Mouse (Mus musculus): ENCODE data around the gene Zfp82.
"Not testable (repeated sequence)": the region's sequence is repeated elsewhere in the genome, so short reads cannot be mapped to it uniquely, and the experiment has no call there.

Zfp82 gene

DNA sequence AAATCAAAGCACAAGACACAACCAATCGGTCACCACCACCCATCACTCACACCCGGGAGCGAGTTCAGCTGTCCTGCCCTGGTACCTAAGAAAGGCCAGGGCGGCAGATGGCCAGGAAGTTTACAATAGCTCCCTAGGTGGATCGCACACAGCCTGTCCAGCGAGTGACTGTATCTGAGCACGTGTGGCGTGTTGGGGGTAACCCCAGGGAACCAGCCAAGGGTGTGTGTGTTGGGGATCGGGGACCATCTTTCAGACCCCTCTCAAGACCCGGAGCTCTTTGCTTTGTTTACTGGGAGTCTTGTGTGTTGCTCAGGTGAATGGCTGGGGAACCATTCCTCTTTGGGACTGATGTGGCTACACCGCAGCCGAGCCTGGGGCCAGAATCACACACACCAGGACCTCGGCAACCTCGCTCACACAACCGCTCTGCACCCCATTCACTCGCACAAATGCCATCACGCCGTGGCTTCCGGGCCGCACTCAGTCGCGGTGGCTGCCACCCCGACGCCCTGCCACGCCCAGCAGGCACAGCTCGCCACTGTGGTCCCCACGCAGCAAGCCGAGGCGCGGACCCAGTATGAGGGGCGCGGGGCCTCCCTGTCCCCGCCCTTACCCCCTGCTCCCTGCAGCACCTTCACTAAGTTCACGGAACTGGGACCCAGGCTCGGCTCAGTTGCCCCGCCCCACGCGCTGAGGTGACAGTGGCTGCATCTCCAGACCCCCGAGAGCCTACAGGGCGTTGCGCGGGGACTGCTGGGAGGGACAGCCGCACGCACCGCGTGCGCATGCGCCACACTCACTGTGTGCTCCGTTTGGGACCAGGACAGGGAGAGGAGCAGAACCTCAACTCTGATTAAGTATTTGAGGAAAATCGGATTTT, at the start of gene Zfp82:
Zfp82 (minus strand) TSS at position 755 of the 883 bp plus-strand sequence.
- in situ Hi-C loops (cut with MboI, MseI), result no loop called here

DNA sequence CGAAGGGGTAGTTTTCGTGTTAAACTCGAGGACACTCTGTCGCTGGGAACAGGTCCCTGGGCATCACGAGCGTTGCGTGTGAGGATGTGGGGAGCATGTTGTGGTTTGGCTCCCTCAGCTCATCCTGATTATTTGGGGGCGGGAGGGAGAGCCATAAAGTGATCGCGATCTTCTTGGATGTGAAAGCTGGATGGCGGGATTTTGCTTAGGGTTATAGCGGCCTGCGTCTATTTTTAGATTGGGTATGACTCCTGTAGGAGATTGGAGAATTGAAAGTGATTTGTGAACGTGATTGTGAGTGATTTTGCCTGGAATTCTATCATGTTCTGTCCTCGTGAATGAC, 49.5 kb upstream of the Zfp82 start:
- in situ Hi-C loops (cut with MboI, MseI), result no loop called here

DNA sequence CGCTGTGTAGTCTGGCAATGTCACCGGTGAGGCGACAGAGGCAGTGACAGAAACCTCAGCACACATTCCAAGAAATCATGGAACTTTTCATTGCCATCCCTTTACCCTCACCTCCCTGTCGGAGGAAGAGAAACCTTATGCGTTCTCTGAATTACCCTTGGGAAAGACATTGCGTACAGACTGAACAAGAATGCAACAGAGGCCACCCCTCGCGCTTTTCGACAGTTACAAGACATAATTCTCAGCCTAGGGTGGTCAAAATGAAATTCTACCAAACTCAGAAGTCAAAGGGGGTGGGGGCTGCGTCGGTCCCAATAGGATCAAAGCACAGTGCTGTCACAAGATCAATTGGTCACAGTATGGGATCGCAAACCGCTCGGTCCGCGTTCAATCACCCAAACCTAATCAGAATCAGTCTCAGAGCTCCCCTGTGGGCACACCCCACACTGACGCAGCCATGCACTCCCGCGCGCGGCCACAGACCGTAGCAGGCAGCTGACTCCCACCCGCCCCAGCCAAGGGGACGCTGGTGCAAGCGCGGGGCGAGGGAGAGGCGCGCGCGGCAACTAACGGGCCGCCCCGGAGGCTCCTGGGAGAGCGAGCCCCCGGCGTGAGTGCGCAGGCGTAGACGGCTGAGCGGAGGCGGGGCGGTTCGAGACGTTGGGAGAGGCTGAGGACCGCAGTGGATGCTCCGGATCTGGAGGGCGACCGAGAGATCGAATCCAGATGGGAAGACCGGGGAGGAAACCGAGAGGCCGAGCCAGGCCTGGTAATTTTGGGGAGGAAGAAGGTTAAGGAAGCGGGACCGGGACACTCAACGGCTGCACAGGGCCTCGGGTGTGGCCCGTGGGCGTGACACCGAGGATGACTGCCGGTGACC, 48.8 kb upstream of the Zfp82 start, which contains the start of gene Zfp382:
Zfp382 (plus strand) TSS at position 635 of the 880 bp plus-strand sequence.
- in situ Hi-C loops (cut with MboI, MseI), result no loop called here

DNA sequence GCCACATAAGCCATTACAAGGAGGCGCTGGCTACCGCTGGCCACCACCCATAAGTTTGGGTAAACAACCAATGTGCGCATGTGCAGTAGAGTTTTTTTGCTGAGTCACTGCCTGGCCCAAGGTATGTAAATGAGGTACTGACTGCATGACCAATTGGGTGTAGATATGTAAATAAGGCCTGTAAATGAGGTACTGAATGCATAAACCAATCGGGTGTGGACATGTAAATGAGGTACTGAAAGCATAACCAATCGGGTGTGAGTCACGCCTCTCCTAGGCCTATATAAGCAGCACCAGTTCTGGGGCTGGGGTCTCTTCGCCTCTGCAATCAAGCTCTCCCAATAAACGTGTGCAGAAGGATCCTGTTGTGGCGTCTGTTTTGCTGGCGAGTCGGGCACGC, 45.2 kb upstream of the Zfp82 start:
- in situ Hi-C loops (cut with MboI, MseI), result not testable (repeated sequence)

DNA sequence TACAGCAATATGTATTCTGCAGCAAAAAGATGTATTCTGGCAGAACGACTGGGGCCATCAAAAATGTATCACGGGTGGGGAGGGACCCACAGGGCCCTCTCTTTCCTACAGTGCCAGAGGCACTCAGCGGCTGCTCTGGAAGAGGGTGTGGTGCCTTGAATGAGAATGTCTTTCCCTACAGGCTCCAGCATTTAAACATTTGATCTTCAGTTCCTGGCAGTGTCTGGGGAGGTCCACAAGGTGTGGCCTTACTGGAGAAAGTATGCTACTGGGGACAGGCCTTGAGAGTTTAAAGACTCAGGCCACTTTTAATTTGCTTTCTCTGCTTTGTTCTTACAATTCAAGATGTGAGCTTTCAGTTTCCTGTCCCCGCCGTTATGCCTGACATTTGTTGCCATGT, 43.4 kb upstream of the Zfp82 start:
- in situ Hi-C loops (cut with MboI, MseI), result no loop called here

DNA sequence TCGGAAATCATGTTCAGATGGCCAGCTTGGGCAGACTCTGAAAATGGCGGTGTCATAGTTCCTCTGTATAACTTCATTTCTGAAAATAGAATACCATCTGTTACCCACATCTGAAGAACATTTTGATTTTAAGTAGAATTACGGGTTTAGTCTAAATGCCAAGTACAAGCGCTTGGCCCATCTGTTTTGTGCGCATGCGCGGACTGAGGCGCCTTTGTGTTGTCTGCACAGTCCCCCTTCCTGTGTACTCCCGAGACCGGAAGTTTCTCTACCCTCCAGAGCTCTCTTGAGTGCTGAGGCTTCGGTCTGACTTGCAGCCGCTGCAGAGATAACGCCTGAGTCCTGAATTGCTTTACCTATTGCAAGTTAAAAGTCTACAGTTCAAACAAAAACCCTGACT, 26.6 kb upstream of the Zfp82 start:
- in situ Hi-C loops (cut with MboI, MseI), result loop anchor here (10.0 kb wide), 1 partner anchor 856 kb away; the partner anchor contains the start of gene Usf2

DNA sequence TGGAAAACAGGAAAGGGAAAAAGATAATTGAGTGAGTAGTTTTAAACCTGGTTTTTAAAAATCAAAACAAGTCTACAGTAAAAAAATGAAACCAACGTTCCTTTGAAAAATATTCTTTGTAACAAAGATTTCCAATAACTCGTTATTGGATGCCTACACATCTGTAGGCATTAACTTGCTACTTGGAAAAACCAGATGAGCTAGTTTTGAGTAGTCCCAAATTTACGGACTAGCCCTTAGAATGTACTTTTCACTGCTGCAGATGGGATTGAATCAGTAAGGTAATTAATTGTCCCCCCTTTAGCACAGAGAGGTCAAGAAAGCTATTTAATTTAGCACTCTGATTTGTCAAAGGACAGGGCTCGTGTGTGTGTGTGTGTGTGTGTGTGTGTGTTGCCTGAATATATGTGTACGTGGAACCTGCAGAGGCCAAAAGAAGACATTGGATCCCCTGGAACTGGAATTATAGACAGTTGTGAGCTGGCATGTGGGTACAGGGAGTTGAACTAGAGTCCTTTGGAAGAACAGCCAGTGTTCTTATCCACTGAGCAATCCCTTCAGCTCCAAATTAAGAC, 22.9 kb upstream of the Zfp82 start:
- in situ Hi-C loops (cut with MboI, MseI), result loop anchor here (10.0 kb wide), 1 partner anchor 859 kb away; the partner anchor contains the start of gene Usf2

DNA sequence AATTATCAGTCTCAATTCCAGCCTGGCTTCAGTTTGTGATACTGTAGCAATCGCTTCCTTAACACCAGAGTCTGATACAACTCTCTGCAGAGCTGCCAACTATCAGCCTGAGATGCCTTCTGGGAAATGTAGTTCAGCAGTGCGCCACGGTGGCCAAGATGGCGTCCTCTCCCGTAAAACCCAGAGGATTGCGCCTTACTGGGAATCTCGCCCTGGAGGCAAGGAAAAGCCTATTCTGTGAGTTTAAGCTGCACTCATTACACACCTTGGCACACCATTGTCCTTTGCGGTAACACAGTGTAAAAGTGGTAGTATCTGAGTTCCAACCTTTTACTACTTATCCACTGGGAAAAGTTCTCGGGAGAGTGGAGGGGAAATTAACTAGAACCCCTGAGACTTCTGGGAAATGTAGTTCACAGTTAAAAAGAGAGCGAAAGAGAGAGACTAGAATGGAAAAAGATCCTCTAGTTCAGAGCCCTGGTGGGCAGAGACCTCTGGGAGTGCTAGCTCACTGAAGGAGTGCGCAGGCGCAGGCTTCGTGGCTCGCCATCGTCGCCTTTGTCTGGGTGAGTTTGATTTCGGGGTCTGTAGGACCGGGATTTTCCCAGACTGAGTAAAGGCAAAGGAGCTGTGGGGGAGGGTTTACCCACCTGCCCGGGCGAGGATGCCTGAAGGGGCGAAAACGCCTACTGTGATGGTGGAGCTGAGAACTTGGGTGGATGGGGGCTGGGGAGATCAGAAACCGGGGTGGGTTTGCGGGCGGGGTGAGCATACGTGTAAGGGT, 22.1 kb upstream of the Zfp82 start, which contains the start of gene Zfp260:
Zfp260 (plus strand) TSS at position 132 of the 784 bp plus-strand sequence.
- in situ Hi-C loops (cut with MboI, MseI), result loop anchor here (10.0 kb wide), 1 partner anchor 860 kb away; the partner anchor contains the start of gene Usf2

DNA sequence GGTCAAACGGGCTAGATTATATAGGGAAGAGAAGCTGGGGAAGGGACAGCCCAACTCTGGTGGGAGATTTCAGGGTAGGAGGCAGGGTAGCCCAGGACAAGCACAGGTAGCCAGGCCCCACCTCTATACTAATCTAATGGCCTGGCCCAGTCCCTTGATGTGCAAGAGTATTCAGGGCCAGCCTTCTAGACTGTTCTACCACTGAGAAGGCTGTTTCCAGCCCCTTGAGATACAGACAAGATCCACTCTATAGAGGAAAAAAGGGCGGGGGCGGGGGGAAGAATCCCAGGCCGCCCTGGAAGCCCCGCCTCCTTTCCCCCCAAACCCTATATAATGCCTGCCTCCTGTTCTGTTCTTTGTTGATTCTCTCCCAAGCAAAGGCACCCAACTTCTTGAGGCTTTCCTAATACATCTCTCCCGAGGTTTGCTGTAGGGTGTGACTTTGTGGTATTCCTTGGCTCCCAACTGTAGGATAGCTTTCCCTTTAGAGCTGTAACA, 21.3 kb upstream of the Zfp82 start:
- in situ Hi-C loops (cut with MboI, MseI), result loop anchor here (10.0 kb wide), 1 partner anchor 861 kb away; the partner anchor contains the start of gene Usf2

DNA sequence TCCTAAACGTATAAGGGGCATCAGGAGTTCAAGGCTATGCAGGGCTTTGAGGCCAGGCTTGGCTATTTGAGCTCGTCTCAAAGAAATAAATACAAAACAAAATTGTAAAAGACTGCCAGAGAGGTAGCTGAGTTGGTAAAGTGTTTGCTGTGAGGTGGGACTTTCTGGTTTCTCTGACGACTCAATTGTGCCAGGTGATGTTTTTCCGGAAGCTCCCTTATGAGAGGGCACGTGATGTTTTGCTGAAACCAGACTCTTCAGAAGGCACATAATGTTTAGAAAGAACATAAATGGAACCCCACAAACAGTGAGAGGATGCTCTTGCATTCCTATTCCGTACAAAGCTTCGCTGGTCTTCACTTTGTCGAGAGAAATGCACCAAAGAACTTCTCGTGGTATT, 20.0 kb upstream of the Zfp82 start:
- in situ Hi-C loops (cut with MboI, MseI), result loop anchor here (10.0 kb wide), 1 partner anchor 862 kb away; the partner anchor contains the start of gene Usf2

DNA sequence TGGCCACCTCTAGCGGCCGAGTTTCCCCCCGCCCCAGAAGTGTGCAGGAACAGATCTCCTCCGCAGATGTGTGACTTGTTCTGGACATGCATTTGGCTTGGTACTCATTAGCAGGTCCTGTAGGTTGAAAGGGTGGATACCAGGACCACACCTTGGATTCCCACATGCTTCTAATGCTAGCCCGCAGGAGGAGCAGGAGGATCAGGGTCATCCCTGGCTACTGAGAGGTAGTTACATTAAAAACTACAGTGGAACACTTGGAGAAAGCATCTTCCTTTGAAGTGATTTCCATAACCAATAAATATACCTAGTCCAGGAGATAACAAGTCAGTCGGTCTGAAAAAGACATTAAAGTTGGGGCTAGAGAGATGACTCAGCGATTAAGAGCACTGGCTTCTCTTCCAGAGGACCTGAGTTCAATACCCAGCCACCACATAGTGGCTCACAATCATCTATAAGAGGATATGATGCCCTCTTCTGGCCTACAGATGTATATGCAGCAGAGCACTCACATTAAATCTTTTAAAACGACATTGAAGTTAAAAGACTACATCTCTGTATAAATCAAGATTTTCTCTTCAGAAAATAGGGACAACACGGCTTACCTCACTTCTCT, 18.4 kb upstream of the Zfp82 start:
- in situ Hi-C loops (cut with MboI, MseI), result loop anchor here (10.0 kb wide), 1 partner anchor 864 kb away; the partner anchor contains the start of gene Usf2

DNA sequence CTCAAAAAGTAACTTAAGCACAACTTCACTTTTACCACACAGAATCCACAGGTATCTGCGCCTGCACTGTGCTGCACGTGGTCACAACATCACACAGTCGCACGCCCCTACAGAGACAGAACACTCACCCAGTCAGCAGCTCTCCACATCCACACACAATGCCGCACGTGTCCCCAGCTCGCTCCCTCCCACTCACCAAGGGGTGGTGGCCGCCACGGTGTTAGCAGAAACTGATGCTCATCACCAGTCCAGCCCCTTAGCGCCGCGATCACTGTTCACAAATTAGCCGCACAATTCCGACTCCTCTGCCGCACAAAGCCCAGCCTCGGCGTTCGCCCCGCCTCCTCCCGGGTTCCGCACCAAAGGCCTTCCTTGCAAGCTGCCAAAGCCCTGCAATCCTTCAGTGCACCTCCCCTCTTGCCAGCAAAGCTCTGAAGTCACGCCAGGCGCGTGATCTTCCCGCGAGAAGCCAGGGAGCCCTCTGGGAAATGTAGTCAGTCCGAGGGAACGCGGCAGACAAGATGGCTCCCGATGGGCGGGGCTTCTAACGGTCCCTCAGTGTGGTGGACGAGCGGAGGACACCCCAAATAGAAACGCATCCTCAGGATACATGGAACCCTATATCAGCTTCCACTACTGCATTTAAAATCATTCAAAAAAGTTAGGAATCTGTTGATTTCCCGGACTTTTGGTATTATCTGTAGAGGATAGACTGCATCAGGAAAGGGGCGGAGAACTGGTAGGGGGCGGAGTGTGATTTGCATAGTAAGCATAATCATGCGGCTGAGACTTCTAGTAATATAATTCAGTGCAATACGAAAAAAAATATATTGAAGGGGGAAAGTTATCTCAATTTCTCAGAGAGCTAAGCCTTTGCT, 17.6 kb upstream of the Zfp82 start, which contains the start of the genes Gm26920 and Zfp566:
Gm26920 (minus strand) TSS at position 319 of the 878 bp plus-strand sequence.
Zfp566 (minus strand) TSS at position 436 of the 878 bp plus-strand sequence.
- in situ Hi-C loops (cut with MboI, MseI), result loop anchor here (10.0 kb wide), 1 partner anchor 864 kb away; the partner anchor contains the start of gene Usf2

DNA sequence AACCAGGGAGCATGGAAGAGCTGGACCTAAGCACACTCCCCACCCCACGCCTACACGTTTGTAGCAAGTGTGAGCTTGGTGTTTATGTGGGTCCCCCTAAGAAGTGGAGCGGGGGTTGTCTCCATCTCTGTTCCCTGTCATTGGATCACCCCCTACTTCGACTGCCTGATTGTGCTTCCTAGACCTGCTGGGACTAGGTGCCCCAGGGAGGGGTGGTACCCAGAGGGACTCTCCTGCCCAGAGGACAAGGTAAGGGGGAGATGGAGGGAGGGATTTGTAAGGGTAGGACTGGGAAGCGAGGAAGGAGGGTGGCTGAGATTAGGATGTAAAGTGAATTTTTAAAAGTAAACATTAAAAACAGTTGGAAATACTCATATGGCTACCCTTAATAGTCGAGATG, 16.7 kb upstream of the Zfp82 start:
- in situ Hi-C loops (cut with MboI, MseI), result no loop called here

DNA sequence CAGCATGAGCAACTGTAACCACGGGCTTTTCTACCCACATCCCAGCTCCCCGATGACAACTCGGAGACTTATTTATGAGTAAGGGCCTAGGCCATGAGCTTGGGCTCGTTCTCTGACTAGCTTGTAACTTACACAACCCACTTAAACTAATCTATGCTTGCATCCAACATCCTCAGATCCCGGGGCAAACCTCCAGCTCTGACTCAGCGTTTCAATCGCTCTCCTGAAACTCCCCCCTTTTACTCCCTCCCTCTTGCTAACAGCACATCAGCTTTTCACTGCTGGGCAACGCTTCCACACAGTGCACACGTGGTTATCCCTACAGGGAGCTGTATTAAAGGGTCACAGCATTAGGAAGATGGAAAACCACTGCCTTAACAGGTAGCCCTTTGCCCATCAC, 13.8 kb upstream of the Zfp82 start:
- in situ Hi-C loops (cut with MboI, MseI), result no loop called here

DNA sequence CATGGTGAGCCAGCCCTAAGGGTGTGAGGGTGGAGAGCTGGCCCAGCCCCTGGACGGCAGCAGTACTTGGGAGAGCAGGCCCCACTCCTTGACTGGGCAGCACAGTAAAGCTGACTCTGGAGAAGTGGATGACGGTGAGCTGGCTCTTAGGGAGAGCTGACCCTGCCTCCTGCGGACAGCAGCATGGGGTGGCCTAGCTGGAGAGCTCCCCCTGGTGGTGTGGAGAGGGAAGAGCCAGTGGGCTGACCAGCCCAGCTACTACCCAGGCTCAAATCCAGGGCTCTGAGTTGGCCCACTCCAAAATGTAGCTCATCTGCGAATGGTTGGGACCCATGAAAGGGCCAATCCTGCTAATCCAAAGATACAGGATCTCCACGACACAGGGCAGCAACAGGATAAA, 8.1 kb downstream of the Zfp82 start:
- in situ Hi-C loops (cut with MboI, MseI), result loop anchor here (10.0 kb wide), 1 partner anchor 50 kb away; no protein-coding TSS in a partner anchor

DNA sequence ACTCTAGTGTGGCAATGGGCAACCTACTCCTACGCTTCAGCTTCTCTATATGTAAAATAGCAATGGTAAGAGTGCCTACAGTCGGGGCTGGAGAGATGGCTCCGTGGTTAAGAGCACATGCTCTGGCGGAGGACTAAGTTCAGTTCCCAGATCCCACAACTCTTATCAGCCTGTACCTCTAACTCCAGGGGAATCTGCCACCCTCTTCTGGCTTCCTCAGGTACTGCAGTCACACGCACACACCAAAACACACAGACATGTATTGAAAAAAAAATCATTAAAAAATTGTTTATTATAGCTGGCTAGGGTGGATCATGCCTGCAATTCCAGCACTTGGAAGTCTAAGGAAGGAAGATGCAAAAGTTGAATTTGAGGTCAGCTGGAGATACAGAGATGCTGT, 10.2 kb downstream of the Zfp82 start:
- in situ Hi-C loops (cut with MboI, MseI), result loop anchor here (10.0 kb wide), 1 partner anchor 48 kb away; no protein-coding TSS in a partner anchor

DNA sequence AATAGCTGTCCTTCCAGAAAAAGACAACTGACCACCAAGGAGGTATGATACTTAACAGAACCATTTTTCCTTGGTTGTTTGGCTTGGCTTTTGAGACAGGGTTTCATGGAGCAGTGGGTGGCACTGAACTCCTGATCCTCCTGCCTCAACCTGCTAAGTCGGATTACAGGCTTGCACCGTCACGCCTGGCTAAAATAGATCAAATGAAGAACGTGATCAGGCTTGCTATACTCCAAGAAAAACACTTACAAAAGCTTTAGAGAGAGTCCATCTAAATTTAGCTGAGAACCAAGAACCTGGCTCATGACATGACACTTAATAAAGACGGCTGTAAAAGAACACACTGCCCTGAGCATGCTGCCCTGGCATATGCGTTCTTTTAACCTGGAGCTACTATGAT, 12.4 kb downstream of the Zfp82 start:
- in situ Hi-C loops (cut with MboI, MseI), result loop anchor here (10.0 kb wide), 1 partner anchor 46 kb away; no protein-coding TSS in a partner anchor

DNA sequence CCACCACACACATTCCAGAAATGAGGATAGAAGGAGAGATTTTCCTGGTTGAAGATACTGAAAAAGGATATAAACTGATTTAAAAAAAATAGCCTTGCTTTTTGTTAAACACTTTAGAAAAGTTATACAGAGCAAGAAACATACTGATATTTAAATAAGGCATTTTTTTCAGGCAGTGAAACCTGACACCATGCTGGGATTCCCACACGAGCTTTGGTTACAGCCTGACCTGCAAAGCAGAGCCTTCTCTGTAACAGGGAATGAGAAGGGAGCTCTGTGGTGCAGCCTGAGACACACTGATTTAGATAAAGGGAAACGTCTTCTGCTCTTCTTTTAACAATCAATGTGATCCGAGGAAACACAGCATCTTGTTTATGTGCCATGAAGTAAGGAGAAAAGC, 19.1 kb downstream of the Zfp82 start:
- in situ Hi-C loops (cut with MboI, MseI), result loop anchor here (10.0 kb wide), 1 partner anchor 99 kb away; the partner anchor contains the start of gene Zfp74

Measured in regulatory T cell (primary cell).